Mouse (Mus musculus) liver, adult (tissue): ENCODE measurements around the gene Agps.

ENCODE experiments used
- GATA4 ChIP-seq: IDR thresholded peaks from 2 replicates; pipeline ENCODE4 v1.6.1; 2014; ENCODE audit warnings: mild to moderate bottlenecking, low read length; ENCODE audit not compliant: insufficient replicate concordance

Agps gene

GRCm38 (mm10) chr2:75821971-75822751 is 9.8 kb upstream of the Agps start:
- TF ChIP-seq GATA4: no peak

- no peak for TF ChIP-seq GATA4
Measured at GRCm38 (mm10) chr2:75823736-75824135, 8.2 kb upstream of the Agps start.

GRCm38 (mm10) chr2:75824144-75824543 is 7.8 kb upstream of the Agps start:
- no peak for TF ChIP-seq GATA4

- no peak for TF ChIP-seq GATA4
Measured at GRCm38 (mm10) chr2:75824846-75825245, 7.1 kb upstream of the Agps start.

- no peak for TF ChIP-seq GATA4
Measured at GRCm38 (mm10) chr2:75825603-75826002, 6.4 kb upstream of the Agps start.

- TF ChIP-seq GATA4: no peak
Measured at GRCm38 (mm10) chr2:75828931-75829610, 2.9 kb upstream of the Agps start.

- no peak for TF ChIP-seq GATA4
Measured at GRCm38 (mm10) chr2:75830233-75830632, 1.7 kb upstream of the Agps start.

- TF ChIP-seq GATA4: no peak
Measured at GRCm38 (mm10) chr2:75832781-75833180, 804 bp downstream of the Agps start.

GRCm38 (mm10) chr2:75834492-75834891 is 2.5 kb downstream of the Agps start:
- no peak for TF ChIP-seq GATA4

GRCm38 (mm10) chr2:75842302-75842701 is 10.3 kb downstream of the Agps start:
- no peak for TF ChIP-seq GATA4

- no peak for TF ChIP-seq GATA4
Measured at GRCm38 (mm10) chr2:75847708-75848107, 15.7 kb downstream of the Agps start.

- TF ChIP-seq GATA4: no peak
Measured at GRCm38 (mm10) chr2:75852483-75852882, 20.5 kb downstream of the Agps start.

GRCm38 (mm10) chr2:75854136-75854535 is 22.2 kb downstream of the Agps start:
- TF ChIP-seq GATA4: no peak

- no peak for TF ChIP-seq GATA4
Measured at GRCm38 (mm10) chr2:75861115-75861514, 29.1 kb downstream of the Agps start.

GRCm38 (mm10) chr2:75869604-75870003 is 37.6 kb downstream of the Agps start:
- TF ChIP-seq GATA4: no peak

GRCm38 (mm10) chr2:75874008-75874559 is 42.1 kb downstream of the Agps start:
- no peak for TF ChIP-seq GATA4
